Mouse (Mus musculus) intestine, embryonic 14.5 days (tissue): ENCODE results near the gene Fam219a. TPM values are rescaled to one million over a fixed set of nuclear protein-coding genes. Genes with fewer than 3 reads are reported as not detected.
A peak's percentile ranks its signal among the peaks of the same experiment; 100 is the strongest.

ENCODE experiments used
- ATAC-seq: fragments of 200-750 bp; cut with Nextera tagmentation; replicated peaks from 2 replicates; pipeline ENCODE4 v1.8.0; 2017; ENCODE audit warnings: low read depth, moderate number of reproducible peaks, moderate TSS enrichment, moderate library complexity; ENCODE audit not compliant: low FRiP score, low TSS enrichment
- DNase-seq: peaks from one replicate; pipeline ENCODE4 v3.0.0-alpha.2; 2018; ENCODE audit warnings: low spot score
- H3K27ac ChIP-seq: fragments of 300-500 bp; sonication (generic); 2 replicates; pipeline ENCODE4 v1.5.1; 2014; ENCODE audit warnings: low read depth, mild to moderate bottlenecking, control low read depth
- H3K27me3 ChIP-seq: fragments of 300-500 bp; sonication (generic); replicated peaks from 2 replicates; pipeline ENCODE4 v1.6.1; 2014; ENCODE audit warnings: low read length, control low read depth; ENCODE audit not compliant: control insufficient read depth, insufficient read depth
- H3K36me3 ChIP-seq: fragments of 300-500 bp; sonication (generic); 2 replicates; pipeline ENCODE4 v1.6.1; 2014; ENCODE audit warnings: low read length, control low read depth; ENCODE audit not compliant: control insufficient read depth, insufficient read depth
- H3K4me1 ChIP-seq: fragments of 300-500 bp; sonication (generic); replicated peaks from 2 replicates; pipeline ENCODE4 v1.6.1; 2014; ENCODE audit warnings: low read length, control low read depth, mixed read lengths; ENCODE audit not compliant: control insufficient read depth, insufficient read depth
- H3K4me2 ChIP-seq: fragments of 300-500 bp; sonication (generic); 2 replicates; pipeline ENCODE4 v1.6.1; 2014; ENCODE audit warnings: low read length
- H3K4me3 ChIP-seq: fragments of 300-500 bp; sonication (generic); 2 replicates; pipeline ENCODE4 v1.5.1; 2014; ENCODE audit warnings: low read depth, low read length, control low read depth, mixed read lengths
- H3K9ac ChIP-seq: fragments of 300-500 bp; sonication (generic); 2 replicates; pipeline ENCODE4 v1.6.1; 2014; ENCODE audit warnings: mild to moderate bottlenecking, low read length
- H3K9me3 ChIP-seq: fragments of 300-500 bp; sonication (generic); 2 replicates; pipeline ENCODE4 v1.6.1; 2016; ENCODE audit warnings: low read length, control low read depth; ENCODE audit not compliant: control insufficient read depth
- WGBS: fragments of 180-500 bp; shearing (Covaris S2); extraction: QIAGEN DNeasy Blood & Tissue Kit; methylation state at CpG from one replicate; pipeline ENCODE4 v1.1.7; 2014; 5-methylcytosine and 5-hydroxymethylcytosine counted together
- polyA plus RNA-seq: library from polyadenylated mRNA; unstranded; fragments of >200 nt; fragmentation: Nextera tagmentation; extraction: Ambion mirVana; gene quantifications from 2 replicates; pipeline ENCODE4 v1.2.1, GENCODE M21; 2014

Fam219a gene
- polyA plus RNA-seq, 1 experiment from 2014 or later, result 2.2 TPM

- DNase-seq, result no peak
- WGBS, result 76% methylated on average over 8 of the region's 8 CpGs
- Histone ChIP-seq H3K27me3 (no peaks in the 10 kb centered on the region), H3K9ac (no peak overlapping the region), H3K27ac (no peak overlapping the region), H3K36me3 (no peaks in the 10 kb centered on the region), H3K4me2 (no peak overlapping the region), H3K4me1 (no peaks in the 10 kb centered on the region), H3K4me3 (no peak overlapping the region), H3K9me3 (no peaks in the 10 kb centered on the region)
- ATAC-seq, result no peak
These were observed 27.2 kb downstream of the Fam219a start for GRCm38 (mm10) chr4:41542136-41542535.

DNA sequence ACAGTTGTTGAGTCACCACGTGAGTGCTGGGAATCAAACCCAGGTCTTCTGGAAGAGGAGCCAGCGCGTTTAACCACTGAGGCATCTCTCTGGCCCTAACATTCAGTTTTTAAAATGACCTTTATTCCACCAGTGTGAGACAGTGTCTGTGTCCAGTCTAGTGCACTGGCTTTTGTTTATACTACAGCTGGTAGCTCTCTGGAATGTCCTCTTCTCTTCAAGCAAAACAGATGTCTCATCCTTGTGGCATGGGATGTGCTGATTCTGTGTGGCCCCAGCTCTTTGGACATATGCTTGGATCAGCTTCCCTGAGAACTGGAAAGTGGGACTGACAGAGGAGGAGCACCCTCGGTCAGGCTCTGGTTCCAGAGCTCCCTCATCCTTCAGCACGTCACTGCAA lies 34.5 kb downstream of the Fam219a start:
- Histone ChIP-seq H3K27me3 (no peaks in the 10 kb centered on the region), H3K9ac (no peak overlapping the region), H3K4me3 (no peak overlapping the region), H3K4me2 (no peak overlapping the region), H3K4me1 (no peaks in the 10 kb centered on the region), H3K36me3 (no peaks in the 10 kb centered on the region), H3K9me3 (no peaks in the 10 kb centered on the region), H3K27ac (no peak overlapping the region)
- 65% methylated on average over 5 of the region's 5 CpGs for WGBS
- ATAC-seq, result no peak
- no peak for DNase-seq

GRCm38 (mm10) chr4:41532420-41532819 lies 36.9 kb downstream of the Fam219a start:
- no peak overlapping the region for H3K27ac ChIP-seq
- H3K27me3 ChIP-seq, result no peaks in the 10 kb centered on the region; the same call in 1 of the 2 replicates
- no peaks in the 10 kb centered on the region for H3K4me1 ChIP-seq
- no peak for ATAC-seq
- peak; percentile 84 for DNase-seq
- H3K9ac ChIP-seq, result no peak overlapping the region
- H3K36me3 ChIP-seq, result no peaks in the 10 kb centered on the region
- no peak overlapping the region for H3K4me3 ChIP-seq
- H3K9me3 ChIP-seq, result no peaks in the 10 kb centered on the region
- whole genome bisulfite sequencing, result 22% methylated on average over 6 of the region's 6 CpGs
- H3K4me2 ChIP-seq, result no peak overlapping the region

DNA sequence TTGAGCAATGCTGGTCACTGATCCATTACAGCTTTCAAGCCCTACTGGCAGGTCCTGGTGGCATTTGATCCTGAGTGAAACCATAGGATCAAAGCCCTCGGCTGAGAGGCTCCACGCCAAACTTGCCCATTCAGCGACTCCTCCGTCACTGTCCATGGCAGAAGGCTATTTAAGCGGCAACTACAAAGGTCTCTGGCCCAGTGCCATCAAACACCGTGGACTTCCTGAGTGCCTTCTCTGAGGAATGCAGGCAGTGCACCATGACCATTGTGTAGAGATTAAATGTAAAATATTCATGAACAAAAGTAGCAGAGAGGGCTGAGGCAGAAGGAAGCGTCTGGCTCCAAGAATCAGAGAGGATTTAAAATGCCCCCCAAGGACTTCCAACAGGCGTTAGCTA lies 41.3 kb downstream of the Fam219a start:
- Histone ChIP-seq H3K36me3 (no peaks in the 10 kb centered on the region), H3K9ac (no peak overlapping the region), H3K9me3 (no peaks in the 10 kb centered on the region), H3K27me3 (no peaks in the 10 kb centered on the region; the same call in 1 of the 2 replicates), H3K27ac (no peak overlapping the region), H3K4me2 (no peak overlapping the region), H3K4me3 (no peak overlapping the region), H3K4me1 (no peaks in the 10 kb centered on the region)
- DNase-seq, result no peak
- ATAC-seq, result no peak
- 29% methylated on average over 8 of the region's 8 CpGs for WGBS

DNA sequence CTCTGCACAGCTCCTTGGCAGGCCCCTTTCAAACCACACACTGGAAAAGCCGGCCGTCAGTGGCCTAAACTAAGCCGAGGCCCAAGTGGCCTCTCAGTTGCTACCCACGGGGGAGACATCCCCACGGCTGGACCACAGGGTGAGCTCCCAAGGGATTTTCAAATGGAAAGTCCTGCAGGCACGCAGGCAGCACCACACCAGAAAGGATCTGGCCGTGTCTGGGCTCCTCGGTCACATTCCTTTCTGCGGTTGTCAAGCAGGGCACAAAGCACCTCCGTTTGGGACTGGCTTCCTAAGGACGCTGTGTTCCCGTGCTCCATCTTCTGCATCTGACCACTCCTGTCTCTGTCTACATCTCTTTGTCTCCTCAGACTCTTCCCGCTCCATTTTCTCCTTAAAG lies 42.3 kb downstream of the Fam219a start:
- Histone ChIP-seq H3K4me2 (no peak overlapping the region), H3K4me3 (no peak overlapping the region), H3K4me1 (no peaks in the 10 kb centered on the region), H3K36me3 (no peaks in the 10 kb centered on the region), H3K27ac (no peak overlapping the region), H3K9ac (no peak overlapping the region), H3K27me3 (no peaks in the 10 kb centered on the region; the same call in 1 of the 2 replicates), H3K9me3 (no peaks in the 10 kb centered on the region)
- DNase-seq (no peak), ATAC-seq (no peak)
- WGBS, result 48% methylated on average over 13 of the region's 13 CpGs

GRCm38 (mm10) chr4:41526553-41526952 lies 42.8 kb downstream of the Fam219a start:
- no peak overlapping the region for H3K9ac ChIP-seq
- no peaks in the 10 kb centered on the region; the same call in 1 of the 2 replicates for H3K27me3 ChIP-seq
- DNase-seq (no peak), ATAC-seq (no peak)
- no peak overlapping the region for H3K4me2 ChIP-seq
- H3K4me3 ChIP-seq, result no peak overlapping the region
- WGBS, result 68% methylated on average over 7 of the region's 7 CpGs
- H3K9me3 ChIP-seq, result no peaks in the 10 kb centered on the region
- no peak overlapping the region for H3K27ac ChIP-seq
- H3K4me1 ChIP-seq, result no peaks in the 10 kb centered on the region
- H3K36me3 ChIP-seq, result no peaks in the 10 kb centered on the region

DNA sequence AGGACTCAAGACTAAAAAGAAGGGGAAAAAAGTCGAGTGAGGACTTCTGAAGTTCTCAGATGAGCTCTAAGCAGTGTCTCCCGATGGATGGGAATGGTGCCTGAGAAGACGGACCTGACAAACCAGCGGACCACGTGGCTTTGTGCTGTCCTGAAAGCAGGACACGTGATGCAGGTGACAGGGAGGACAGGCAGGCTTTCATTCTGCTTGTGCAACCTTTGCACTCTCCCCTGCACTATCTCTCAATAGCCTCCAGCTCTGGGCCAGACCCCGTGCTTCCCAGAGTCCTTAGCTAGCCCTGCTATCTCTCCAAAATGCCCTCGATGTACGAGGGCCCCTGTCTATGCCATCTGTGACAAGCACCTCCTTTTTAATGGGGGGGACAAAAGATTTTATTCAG lies 44.5 kb downstream of the Fam219a start:
- DNase-seq (no peak), ATAC-seq (no peak)
- WGBS, result 69% methylated on average over 9 of the region's 9 CpGs

DNA sequence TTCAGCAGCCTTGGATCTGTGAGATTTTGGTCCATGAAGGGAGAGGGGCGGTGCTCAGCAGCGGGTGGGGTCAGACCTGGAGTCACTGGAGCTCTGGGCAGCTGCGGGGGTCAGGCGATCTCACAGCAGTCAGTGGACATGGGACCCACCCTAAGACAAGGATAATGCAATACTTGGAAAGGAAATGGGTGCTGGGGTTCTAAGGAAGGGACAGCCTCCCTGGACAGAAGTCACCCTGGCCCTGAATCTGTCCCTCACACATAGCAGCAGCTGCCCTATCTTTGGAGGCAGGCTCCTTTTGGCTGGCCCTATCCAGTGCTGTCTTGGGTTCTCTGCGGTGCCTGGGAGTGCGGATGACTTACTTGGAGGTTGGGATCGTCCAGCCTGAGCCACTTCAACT lies 45.5 kb downstream of the Fam219a start:
- WGBS, result 79% methylated on average over 7 of the region's 7 CpGs
- Histone ChIP-seq H3K36me3 (no peaks in the 10 kb centered on the region), H3K9ac (no peak overlapping the region), H3K4me2 (no peak overlapping the region), H3K27ac (no peak overlapping the region), H3K4me3 (no peak overlapping the region), H3K27me3 (peaks cover 4% of the 10 kb centered on the region; the same call in 1 of the 2 replicates), H3K9me3 (no peaks in the 10 kb centered on the region), H3K4me1 (no peaks in the 10 kb centered on the region)
- ATAC-seq (no peak), DNase-seq (no peak)

More for the DNA sequence above, 44.5 kb downstream of the Fam219a start:
- no peak overlapping the region for H3K9ac ChIP-seq
- H3K27me3 ChIP-seq, result peaks cover 4% of the 10 kb centered on the region; the same call in 1 of the 2 replicates
- H3K4me2 ChIP-seq, result no peak overlapping the region
- no peak overlapping the region for H3K4me3 ChIP-seq
- H3K4me1 ChIP-seq, result no peaks in the 10 kb centered on the region
- H3K27ac ChIP-seq, result no peak overlapping the region
- no peaks in the 10 kb centered on the region for H3K9me3 ChIP-seq
- no peaks in the 10 kb centered on the region for H3K36me3 ChIP-seq

GRCm38 (mm10) chr4:41522788-41523187 lies 46.5 kb downstream of the Fam219a start:
- 46% methylated on average over 5 of the region's 5 CpGs for WGBS
- H3K4me1 ChIP-seq, result no peaks in the 10 kb centered on the region
- H3K9me3 ChIP-seq, result no peaks in the 10 kb centered on the region
- peaks cover 4% of the 10 kb centered on the region; the same call in 1 of the 2 replicates for H3K27me3 ChIP-seq
- no peak overlapping the region for H3K9ac ChIP-seq
- H3K36me3 ChIP-seq, result no peaks in the 10 kb centered on the region
- DNase-seq, result no peak
- no peak overlapping the region for H3K4me2 ChIP-seq
- no peak for ATAC-seq
- H3K4me3 ChIP-seq, result no peak overlapping the region
- no peak overlapping the region for H3K27ac ChIP-seq
